Mouse (Mus musculus) heart, postnatal 0 days (tissue): ENCODE results near the gene Rbfox2.

Experiments
- CTCF ChIP-seq: IDR thresholded peaks from 2 replicates; pipeline ENCODE4 v1.5.1; 2016; ENCODE audit warnings: antibody characterized with exemption, control low read depth, low read depth
- EP300 ChIP-seq: IDR thresholded peaks from 2 replicates; pipeline ENCODE4 v1.6.1; 2016; ENCODE audit warnings: antibody characterized with exemption, low read depth

- TF ChIP-seq CTCF (no peak), EP300 (no peak)
Measured at GRCm38 (mm10) chr15:77185614-77186013, 121.2 kb downstream of the Rbfox2 start.
